Mouse (Mus musculus) cerebellum, adult 2 months (tissue): ENCODE measurements at regions not wholly inside any gene's neighbourhood (a gene's known extent, or its start where the extent isn't known, plus 50 kb on each side); places are given as distances from the start of the nearest gene placed in this dataset.

ENCODE experiments used
- CTCF ChIP-seq: fragments of 200-500 bp; IDR thresholded peaks from 2 replicates; pipeline ENCODE4 v1.5.1; 2011; ENCODE audit warnings: low read depth, mild to moderate bottlenecking, control low read depth, low read length, moderate library complexity, borderline replicate concordance; ENCODE audit not compliant: insufficient read depth
- POLR2A ChIP-seq: fragments of 200-500 bp; IDR thresholded peaks from 2 replicates; pipeline ENCODE4 v1.6.1; 2011; ENCODE audit warnings: low read length, control low read depth, borderline replicate concordance; ENCODE audit not compliant: insufficient read depth

GRCm38 (mm10) chr2:50826537-50826936, 322.4 kb downstream of the Rnd3 start:
- TF ChIP-seq POLR2A (no peak), CTCF (no peak)
